Mouse (Mus musculus) ES-E14 (cell line): Measurements from ENCODE around the gene Midn. TPM values are rescaled to one million over a fixed set of nuclear protein-coding genes. Genes with fewer than 3 reads are reported as not detected.

Experiments used
- DNase-seq: peaks from one replicate; pipeline ENCODE4 v3.0.0-alpha.2; 2013; ENCODE audit warnings: low read depth, low spot score
- H3K27ac ChIP-seq: 2 replicates; pipeline ENCODE4 v1.5.1; 2012; ENCODE audit warnings: low read depth, mild to moderate bottlenecking, low read length, moderate library complexity, mixed read lengths; ENCODE audit not compliant: poor library complexity, insufficient read depth, severe bottlenecking
- H3K36me3 ChIP-seq: 2 replicates; pipeline ENCODE4 v1.6.1; 2012; ENCODE audit warnings: mild to moderate bottlenecking, low read length, moderate library complexity, mixed read lengths; ENCODE audit not compliant: control insufficient read depth, poor library complexity, insufficient read depth, severe bottlenecking
- H3K4me1 ChIP-seq, 2 experiments: fragments of 150-350 bp in 1 of 2; sonication (generic) in 1 of 2; 2 replicates each; pipeline ENCODE4 v1.6.1; 2012; ENCODE audit warnings: low read length in 2 of 2, mild to moderate bottlenecking in 1 of 2, mixed read lengths in 1 of 2; ENCODE audit not compliant: control insufficient read depth in 2 of 2, insufficient read depth in 2 of 2, poor library complexity in 1 of 2
- H3K4me3 ChIP-seq, 2 experiments: fragments of 150-350 bp in 1 of 2; sonication (generic) in 1 of 2; 2 replicates each; pipeline ENCODE4 v1.5.1; 2012; ENCODE audit warnings: low read length in 2 of 2, low read depth in 1 of 2, mild to moderate bottlenecking in 1 of 2, mixed read lengths in 1 of 2; ENCODE audit not compliant: insufficient read depth in 1 of 2, poor library complexity in 1 of 2, severe bottlenecking in 1 of 2
- H3K9ac ChIP-seq: 2 replicates; pipeline ENCODE4 v1.6.1; 2012; ENCODE audit warnings: low read depth, mild to moderate bottlenecking, low read length, mixed read lengths; ENCODE audit not compliant: poor library complexity, insufficient read depth, severe bottlenecking
- H3K9me3 ChIP-seq: fragments of 150-350 bp; sonication (generic); 2 replicates; pipeline ENCODE4 v1.6.1; 2012; ENCODE audit warnings: low read depth, mild to moderate bottlenecking, low read length; ENCODE audit not compliant: control insufficient read depth, insufficient read depth
- CHD2 ChIP-seq: IDR thresholded peaks from 2 replicates; pipeline ENCODE4 v1.6.1; 2014; ENCODE audit warnings: mild to moderate bottlenecking, low read depth, low read length, inconsistent platforms
- HCFC1 ChIP-seq: IDR thresholded peaks from 2 replicates; pipeline ENCODE4 v1.6.1; 2012; ENCODE audit warnings: low read length, inconsistent platforms, borderline replicate concordance; ENCODE audit not compliant: insufficient read depth
- MAFK ChIP-seq: IDR thresholded peaks from 2 replicates; pipeline ENCODE4 v1.6.1; 2014; ENCODE audit warnings: mild to moderate bottlenecking, low read depth, low read length, inconsistent platforms; ENCODE audit not compliant: insufficient read depth
- ZC3H11A ChIP-seq: IDR thresholded peaks from 2 replicates; pipeline ENCODE4 v1.6.1; 2012; ENCODE audit warnings: low read depth, mild to moderate bottlenecking, inconsistent platforms, low read length, borderline replicate concordance
- ZNF384 ChIP-seq: IDR thresholded peaks from 2 replicates; pipeline ENCODE4 v1.6.1; 2012; ENCODE audit warnings: low read depth, low read length, inconsistent platforms
- in situ Hi-C, 2 experiments: fragments of 600-800 bp; cut with MboI; formaldehyde crosslinking; loops; one replicate each; pipeline ENCODE4 v1.15.1; 2025; ENCODE audit warnings: low sequenced_read_pairs in 2 of 2, inconsistent platforms in 1 of 2; ENCODE audit not compliant: unreplicated experiment in 2 of 2
- total RNA-seq: library from RNA; depleted of rRNA; stranded (reverse); fragments of 300-350 nt; gene quantifications from 2 replicates; pipeline ENCODE4 v1.2.3, GENCODE M21; 2012

Midn gene
- total RNA-seq, 1 experiment, result 38.3 TPM

DNA sequence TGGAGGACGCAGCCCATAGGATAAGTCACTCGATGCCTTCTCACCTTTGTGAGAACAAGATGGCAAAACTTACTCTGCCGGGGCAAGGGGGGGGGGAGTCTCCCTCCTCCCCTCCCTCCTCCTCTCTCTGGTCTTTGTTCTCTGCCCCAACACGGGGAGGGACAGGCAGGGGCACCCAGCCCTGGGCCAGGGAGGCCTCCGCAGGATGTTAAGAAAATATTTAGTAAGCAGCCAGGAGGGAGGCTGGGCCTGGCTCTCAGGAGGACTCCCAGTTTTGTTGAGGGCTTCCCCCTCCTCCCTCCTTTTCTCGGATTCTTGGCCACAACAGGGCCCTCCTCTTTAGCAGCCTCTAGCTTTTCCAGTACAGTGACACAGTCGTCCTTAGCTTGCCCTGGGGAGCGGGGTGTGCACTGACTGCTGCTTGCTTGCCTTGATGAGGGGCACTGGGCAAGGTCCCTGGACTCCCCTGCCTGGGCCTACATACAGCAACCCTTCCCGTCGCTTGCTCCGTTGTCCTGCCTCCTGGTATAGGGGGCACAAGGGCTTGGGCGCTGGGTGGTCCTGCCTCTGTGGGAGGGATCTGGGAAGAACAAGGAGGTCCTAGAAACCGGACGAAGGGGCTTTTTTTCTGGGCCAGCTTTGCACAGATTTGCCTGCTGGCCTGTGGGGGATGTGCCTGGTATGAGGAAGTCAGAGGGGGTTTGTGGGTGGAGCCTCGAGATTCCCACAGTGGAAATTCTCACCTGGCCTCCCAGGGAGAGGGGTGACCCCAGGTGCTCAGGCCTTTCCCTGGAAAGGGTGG lies 4.2 kb downstream of the Midn start:
- no peak for DNase-seq
- Histone ChIP-seq H3K27ac (peak overlapping the region; percentile 75), H3K36me3 (peaks cover 60% of the 10 kb centered on the region), H3K4me3 (peak overlapping the region; percentile 80 to 89), H3K9me3 (no peaks in the 10 kb centered on the region), H3K9ac (peak overlapping the region; percentile 83; the same call in 1 of the 2 replicates), H3K4me1 (peaks cover 0 to 31% of the 10 kb centered on the region in 2 experiments; a peak in 3 of 4 replicates)
- in situ Hi-C loops, result no loop called here
- TF ChIP-seq MAFK, result no peak

DNA sequence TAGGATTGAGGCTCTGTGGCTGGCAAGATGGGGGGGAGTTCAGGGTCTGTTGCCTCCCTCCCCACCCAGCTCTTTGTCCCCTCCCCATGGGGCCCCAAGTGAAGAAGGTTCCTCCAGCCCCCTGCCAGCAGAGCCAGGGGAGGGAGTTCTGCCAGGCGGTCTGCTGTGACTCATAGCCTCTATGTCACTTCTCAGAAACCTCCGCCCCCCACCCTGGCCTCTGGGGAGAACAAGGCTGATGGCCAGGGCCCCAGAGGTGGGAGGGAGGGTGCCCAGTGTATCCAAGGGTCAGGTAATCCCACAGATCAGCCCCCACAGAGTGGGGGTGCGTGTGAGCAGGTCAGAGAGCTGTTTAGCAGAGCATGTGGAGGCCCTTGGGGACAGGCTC lies 4.8 kb downstream of the Midn start:
- Histone ChIP-seq H3K27ac (no peak overlapping the region), H3K4me1 (peaks cover 0 to 28% of the 10 kb centered on the region in 2 experiments; a peak in 3 of 4 replicates), H3K9me3 (no peaks in the 10 kb centered on the region), H3K36me3 (peaks cover 60% of the 10 kb centered on the region), H3K9ac (0 out of 2 replicates have a peak overlapping the region, but pooled peaks have one; percentile 36), H3K4me3 (0 out of 4 replicates have a peak overlapping the region, but pooled peaks of 1 of the 2 experiments have one; percentile 89)
- in situ Hi-C loops, result no loop called here
- no peak for DNase-seq
- TF ChIP-seq ZC3H11A, result no peak
- TF ChIP-seq CHD2, result no peak
- no peak for TF ChIP-seq ZNF384
- TF ChIP-seq HCFC1, result no peak
- no peak for TF ChIP-seq MAFK

DNA sequence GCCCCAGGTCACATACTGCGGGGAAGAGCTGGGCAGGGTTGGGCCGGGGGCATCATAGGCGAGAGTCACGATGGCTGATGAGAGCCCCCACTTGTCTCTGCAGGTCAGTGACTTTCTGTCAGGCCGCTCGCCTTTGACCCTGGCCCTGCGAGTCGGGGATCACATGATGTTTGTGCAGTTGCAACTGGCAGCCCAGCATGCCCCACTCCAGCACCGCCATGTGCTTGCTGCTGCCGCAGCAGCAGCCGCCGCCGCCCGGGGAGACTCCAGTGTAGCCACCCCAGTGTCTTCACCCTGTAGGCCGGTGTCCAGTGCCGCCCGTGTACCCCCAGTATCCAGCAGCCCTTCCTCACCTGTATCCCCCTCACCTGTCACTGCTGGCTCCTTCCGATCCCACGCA lies 5.6 kb downstream of the Midn start:
- peaks cover 60% of the 10 kb centered on the region for H3K36me3 ChIP-seq
- no peak for TF ChIP-seq ZC3H11A
- TF ChIP-seq HCFC1, result no peak
- no peak for TF ChIP-seq MAFK
- no peak for TF ChIP-seq ZNF384
- in situ Hi-C loops, result no loop called here
- H3K4me3 ChIP-seq, result peak overlapping the region in 1 of 2 experiments; percentile 43; a peak in 2 of 4 replicates
- H3K27ac ChIP-seq, result no peak overlapping the region
- no peak overlapping the region; the same call in 1 of the 2 replicates for H3K9ac ChIP-seq
- DNase-seq, result no peak
- H3K9me3 ChIP-seq, result no peaks in the 10 kb centered on the region
- peaks cover 0 to 29% of the 10 kb centered on the region in 2 experiments; a peak in 3 of 4 replicates for H3K4me1 ChIP-seq

DNA sequence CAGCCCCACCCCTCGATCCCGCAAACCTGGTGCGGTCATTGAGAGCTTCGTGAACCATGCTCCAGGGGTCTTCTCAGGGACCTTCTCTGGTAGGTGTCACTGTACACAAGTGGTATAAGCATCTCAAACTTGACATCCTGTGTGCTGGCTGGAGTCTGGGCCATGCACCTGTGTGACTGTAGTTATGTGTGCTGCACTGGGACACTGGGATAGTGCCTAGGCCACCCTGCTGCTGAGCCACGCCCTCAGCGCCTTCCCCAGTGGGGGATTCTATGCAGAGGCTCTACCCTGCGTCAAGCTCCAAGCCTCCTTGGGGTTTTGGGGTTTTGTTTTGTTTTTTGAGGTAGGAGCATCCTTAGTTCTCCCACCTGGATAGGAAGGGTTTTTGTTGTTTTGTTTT lies 6.3 kb downstream of the Midn start:
- Histone ChIP-seq H3K9ac (no peak overlapping the region), H3K9me3 (no peaks in the 10 kb centered on the region), H3K27ac (no peak overlapping the region), H3K4me3 (no peak overlapping the region), H3K4me1 (peaks cover 0 to 36% of the 10 kb centered on the region in 2 experiments; a peak in 3 of 4 replicates), H3K36me3 (peaks cover 60% of the 10 kb centered on the region)
- TF ChIP-seq HCFC1 (no peak), CHD2 (no peak), MAFK (no peak), ZNF384 (no peak), ZC3H11A (no peak)
- in situ Hi-C loops, result no loop called here
- DNase-seq, result no peak

DNA sequence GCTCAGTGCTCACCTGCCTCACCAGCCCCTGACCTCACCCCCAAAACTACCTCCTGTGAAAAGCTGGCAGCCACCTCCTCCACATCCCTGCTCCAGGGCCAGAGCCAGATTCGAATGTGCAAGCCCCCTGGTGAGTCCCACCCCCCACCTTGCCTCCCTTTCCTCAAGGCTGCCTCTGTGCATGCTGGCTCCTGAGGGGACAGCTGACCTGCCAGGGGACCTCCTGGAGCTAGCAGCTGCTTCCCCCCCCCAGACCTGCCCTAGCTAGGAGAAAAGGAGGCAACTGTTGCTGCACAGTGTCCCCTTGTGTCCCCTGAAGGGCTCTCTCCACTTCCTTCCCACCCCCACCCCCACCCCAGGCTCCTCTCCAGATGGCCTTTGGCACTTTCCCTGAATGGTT lies 7.2 kb downstream of the Midn start:
- H3K27ac ChIP-seq, result no peak overlapping the region
- no peak overlapping the region for H3K4me3 ChIP-seq
- DNase-seq, result no peak
- H3K9ac ChIP-seq, result no peak overlapping the region
- peaks cover 58% of the 10 kb centered on the region for H3K36me3 ChIP-seq
- TF ChIP-seq CHD2, result no peak
- TF ChIP-seq HCFC1, result no peak
- no peak for TF ChIP-seq ZC3H11A
- in situ Hi-C loops, result no loop called here
- H3K4me1 ChIP-seq, result peaks cover 0 to 36% of the 10 kb centered on the region in 2 experiments; a peak in 3 of 4 replicates
- no peaks in the 10 kb centered on the region for H3K9me3 ChIP-seq
